Mouse (Mus musculus) cerebellum, adult 2 months (tissue): ENCODE results near the gene Exosc1. TPM values are rescaled to one million over a fixed set of nuclear protein-coding genes. Genes with fewer than 3 reads are reported as not detected.
"Not testable (repeated sequence)": the region's sequence is repeated elsewhere in the genome, so short reads cannot be mapped to it uniquely, and the experiment has no call there.

Experiments used
- DNase-seq, 2 experiments: peaks; one replicate each; pipeline ENCODE4 v3.0.0; 2021
- H3K27ac ChIP-seq: fragments of 200-500 bp; 2 replicates; pipeline ENCODE4 v1.5.1; 2012; ENCODE audit warnings: low read length, control low read depth, inconsistent platforms; ENCODE audit not compliant: insufficient read depth
- H3K27me3 ChIP-seq: fragments of 200-500 bp; 2 replicates; pipeline ENCODE4 v1.6.1; 2012; ENCODE audit warnings: inconsistent platforms, mild to moderate bottlenecking, low read length, moderate library complexity; ENCODE audit not compliant: control insufficient read depth, insufficient read depth
- H3K4me1 ChIP-seq: fragments of 200-500 bp; 2 replicates; pipeline ENCODE4 v1.6.1; 2011; ENCODE audit warnings: low read length; ENCODE audit not compliant: control insufficient read depth, insufficient read depth
- H3K4me3 ChIP-seq: fragments of 200-500 bp; replicated peaks from 2 replicates; pipeline ENCODE3; 2011; ENCODE audit warnings: mild to moderate bottlenecking, low read depth, low read length, control low read depth; ENCODE audit not compliant: insufficient read depth
- CTCF ChIP-seq: fragments of 200-500 bp; IDR thresholded peaks from 2 replicates; pipeline ENCODE4 v1.5.1; 2011; ENCODE audit warnings: low read depth, mild to moderate bottlenecking, control low read depth, low read length, moderate library complexity, borderline replicate concordance; ENCODE audit not compliant: insufficient read depth
- POLR2A ChIP-seq: fragments of 200-500 bp; IDR thresholded peaks from 2 replicates; pipeline ENCODE4 v1.6.1; 2011; ENCODE audit warnings: low read length, control low read depth, borderline replicate concordance; ENCODE audit not compliant: insufficient read depth
- WGBS: fragments of 180-500 bp; shearing (Covaris S2); methylation state at CpG from one replicate; pipeline ENCODE4 v1.1.7; 2018; 5-methylcytosine and 5-hydroxymethylcytosine counted together
- polyA plus RNA-seq: library from polyadenylated mRNA; depleted of rRNA; stranded (reverse); fragments of >200 nt; gene quantifications from 2 replicates; pipeline ENCODE4 v1.2.3, GENCODE M21; 2012

Exosc1 gene
- polyA plus RNA-seq, 1 experiment, result 25.6 TPM

- Histone ChIP-seq H3K27me3 (no peaks in the 10 kb centered on the region), H3K27ac (0 out of 2 replicates have a peak overlapping the region, but pooled peaks have one; percentile 23), H3K4me1 (no peaks in the 10 kb centered on the region; the same call in 1 of the 2 replicates), H3K4me3 (peak overlapping the region; percentile 78)
- WGBS, result under 1% methylated on average over 28 of the region's 28 CpGs
- no peak for TF ChIP-seq CTCF
- DNase-seq, result no peak
Measured at GRCm38 (mm10) chr19:41932686-41933085, 537 bp downstream of the Exosc1 start.

- no peak for TF ChIP-seq POLR2A
- no peak for TF ChIP-seq CTCF
- no peaks in the 10 kb centered on the region for H3K27me3 ChIP-seq
- no peaks in the 10 kb centered on the region for H3K4me1 ChIP-seq
- H3K27ac ChIP-seq, result no peak overlapping the region
- WGBS, result 79% methylated on average over 5 of the region's 5 CpGs
- H3K4me3 ChIP-seq, result no peak overlapping the region
- DNase-seq, result no peak
Measured at GRCm38 (mm10) chr19:41920412-41921067, 12.7 kb downstream of the Exosc1 start.

GRCm38 (mm10) chr19:41919471-41919870 is 13.8 kb downstream of the Exosc1 start:
- H3K4me3 ChIP-seq, result no peak overlapping the region
- H3K27ac ChIP-seq, result no peak overlapping the region
- no peak for DNase-seq
- WGBS, result 80% methylated on average over 4 of the region's 4 CpGs
- TF ChIP-seq POLR2A (no peak), CTCF (no peak)
- no peaks in the 10 kb centered on the region for H3K4me1 ChIP-seq
- no peaks in the 10 kb centered on the region for H3K27me3 ChIP-seq

GRCm38 (mm10) chr19:41916853-41917252 is 16.4 kb downstream of the Exosc1 start:
- H3K27me3 ChIP-seq, result no peaks in the 10 kb centered on the region
- no peak for DNase-seq
- no peak for TF ChIP-seq CTCF
- no peak for TF ChIP-seq POLR2A
- no peak overlapping the region for H3K4me3 ChIP-seq
- WGBS, result 89% methylated on average over 4 of the region's 4 CpGs
- H3K4me1 ChIP-seq, result no peaks in the 10 kb centered on the region
- H3K27ac ChIP-seq, result no peak overlapping the region

GRCm38 (mm10) chr19:41915294-41915693 is 17.9 kb downstream of the Exosc1 start:
- WGBS, result 93% methylated on average over 3 of the region's 3 CpGs
- Histone ChIP-seq H3K4me3 (no peak overlapping the region), H3K27ac (no peak overlapping the region), H3K27me3 (no peaks in the 10 kb centered on the region), H3K4me1 (no peaks in the 10 kb centered on the region)
- no peak for DNase-seq
- TF ChIP-seq POLR2A, result no peak
- no peak for TF ChIP-seq CTCF

GRCm38 (mm10) chr19:41914592-41914882 is 18.7 kb downstream of the Exosc1 start:
- H3K4me1 ChIP-seq, H3K27ac ChIP-seq, H3K27me3 ChIP-seq, H3K4me3 ChIP-seq, DNase-seq: not testable (repeated sequence)

GRCm38 (mm10) chr19:41913774-41914591 is 19.2 kb downstream of the Exosc1 start:
- DNase-seq, result no peak
- TF ChIP-seq CTCF (no peak), POLR2A (no peak)
- H3K27ac ChIP-seq, result no peak overlapping the region
- H3K27me3 ChIP-seq, result no peaks in the 10 kb centered on the region
- peak overlapping the region; percentile 39 for H3K4me3 ChIP-seq
- no peaks in the 10 kb centered on the region for H3K4me1 ChIP-seq
- 37% methylated on average over 6 of the region's 6 CpGs for WGBS
